Mouse (Mus musculus) colon, adult 2 months (tissue): ENCODE data around the gene Gm2030. TPM values are rescaled to one million over a fixed set of nuclear protein-coding genes. Genes with fewer than 3 reads are reported as not detected.

ENCODE experiments used
- polyA plus RNA-seq: library from polyadenylated mRNA; depleted of rRNA; stranded (reverse); fragments of >200 nt; gene quantifications from 2 replicates; pipeline ENCODE4 v1.2.3, GENCODE M21; 2012; rRNA removed

Gene Gm2030
- polyA plus RNA-seq, result not detected in 2 replicates

DNA sequence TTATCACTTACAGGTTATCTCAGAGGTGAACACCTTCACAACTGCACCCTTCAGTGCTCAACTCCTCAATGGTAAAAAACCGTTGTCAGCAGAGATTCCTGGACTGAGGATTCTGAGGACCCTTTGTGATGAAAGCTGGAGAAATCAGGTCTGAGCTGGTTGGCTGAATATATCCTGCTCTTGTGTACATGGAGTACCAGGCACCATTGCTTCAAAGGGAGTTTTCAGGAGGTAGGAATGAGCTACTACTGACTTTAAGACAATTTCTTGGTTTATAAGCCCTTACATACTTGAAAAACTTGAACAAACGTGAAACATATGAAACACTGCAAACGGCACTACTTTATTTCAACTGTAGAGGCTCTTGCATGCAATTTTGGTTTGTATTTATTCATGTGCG is at the start of gene Gm2030:
Gene Gm2030, minus strand, starts transcription at position 101 of the 400 bp plus-strand sequence.

Other genes with a start within 250 kb of the Gm2030 start
- not detected in 2 replicates for gene Gm2012, start 78.7 kb downstream of the Gm2030 start, polyA plus RNA-seq
- gene Slx, start 235.5 kb upstream of the Gm2030 start, polyA plus RNA-seq, result not detected in 2 replicates